Mouse (Mus musculus) frontal cortex, postnatal 36 days (tissue): ENCODE data around the gene Ms4a10.

Experiments
- DNase-seq, 2 experiments: peaks; one replicate each; pipeline ENCODE4 v3.0.0; 2022; ENCODE audit warnings: low spot score in 2 of 2

The Ms4a10 gene

DNA sequence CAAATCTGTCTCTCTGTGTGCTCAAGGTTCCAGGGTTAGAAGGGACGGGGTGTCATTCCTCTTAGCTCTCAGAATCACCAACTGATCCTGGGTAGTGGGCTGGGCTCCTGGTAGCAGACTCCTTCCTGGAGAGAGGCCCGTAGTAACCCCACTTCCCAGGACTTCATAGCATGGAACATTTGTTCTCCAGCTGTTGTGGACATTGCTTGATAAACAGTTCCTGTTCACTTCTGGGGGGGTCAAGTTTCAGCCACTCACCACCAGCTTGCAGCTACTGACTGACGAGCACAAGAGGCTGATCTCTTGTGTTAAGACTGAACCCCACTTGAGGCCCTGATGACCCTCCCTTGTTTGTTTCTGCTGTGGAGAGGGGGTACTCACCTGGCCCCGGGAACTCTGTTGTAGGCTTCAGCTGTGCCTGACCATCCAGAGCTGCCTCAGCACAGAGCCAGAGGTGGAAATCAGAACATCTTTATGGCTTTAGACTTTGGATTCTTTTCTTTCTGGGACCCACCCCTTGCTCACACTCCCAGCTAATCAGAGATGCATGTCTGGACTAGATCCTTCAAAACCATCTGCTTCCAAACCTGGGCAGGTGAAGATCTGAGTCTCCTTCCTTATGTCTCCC, at the start of gene Ms4a10:
Ms4a10 (minus strand) TSS at position 433 of the 628 bp plus-strand sequence.
- DNase-seq: no peak

DNA sequence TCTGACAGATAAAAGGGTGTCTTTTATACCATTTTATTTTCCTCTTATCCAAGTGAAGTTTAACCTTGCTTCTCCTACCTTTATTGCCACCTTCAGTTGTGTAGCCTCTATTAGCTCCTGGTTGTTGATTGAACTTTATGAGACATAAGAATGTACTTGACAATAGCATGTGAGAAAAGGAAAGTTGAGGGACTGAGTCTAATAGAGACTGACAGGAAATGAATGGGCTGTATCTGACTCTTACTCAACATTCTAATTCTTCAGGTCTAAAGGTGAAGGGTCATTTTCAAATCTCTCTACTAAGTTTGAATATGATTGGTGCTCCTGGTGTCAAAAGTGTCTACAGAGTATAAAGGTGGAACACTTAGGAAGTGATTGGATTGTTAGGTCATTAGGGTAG, 47.9 kb upstream of the Ms4a10 start:
- DNase-seq: no peak

DNA sequence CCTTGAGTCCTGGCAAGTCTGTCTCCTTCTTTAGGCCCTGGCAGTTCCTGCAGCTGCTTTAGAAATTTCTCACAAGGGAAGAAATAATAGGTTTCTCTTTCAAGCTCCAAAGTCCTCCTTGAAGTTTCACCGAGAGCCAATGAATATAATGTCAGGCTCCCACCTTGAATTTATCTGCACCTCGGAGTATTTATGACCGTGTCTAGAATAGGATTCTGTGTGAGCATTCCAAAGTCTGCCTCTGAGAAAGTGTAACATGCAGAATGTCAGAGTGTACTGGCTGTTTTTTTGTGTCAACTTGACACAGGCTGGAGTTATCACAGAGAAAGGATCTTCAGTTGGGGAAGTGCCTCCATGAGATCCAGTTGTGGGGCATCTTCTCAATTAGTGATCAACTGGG, 43.4 kb upstream of the Ms4a10 start, which contains the start of gene Ms4a18:
Ms4a18 (minus strand) TSS at position 141 of the 400 bp plus-strand sequence.
- DNase-seq: no peak

DNA sequence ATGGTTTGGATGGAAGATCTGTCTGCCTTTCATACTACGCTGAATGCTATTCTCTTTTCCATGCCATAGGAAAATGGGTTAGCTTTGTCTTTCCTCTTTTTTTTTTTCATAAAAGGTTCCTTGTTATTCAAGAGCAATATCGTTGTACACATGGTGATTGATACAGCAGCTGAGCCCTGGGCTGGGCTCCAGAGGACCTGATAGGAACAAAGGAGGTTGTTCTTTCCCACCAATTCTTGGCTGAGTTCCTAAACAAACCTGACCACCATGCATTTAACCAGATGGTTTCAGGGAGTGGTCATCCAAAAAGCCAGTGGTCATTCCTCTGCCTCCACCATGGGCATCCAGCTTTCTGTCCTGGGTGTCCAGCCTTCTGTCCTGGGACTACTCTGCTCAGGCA, 42.8 kb upstream of the Ms4a10 start:
- no peak for DNase-seq

DNA sequence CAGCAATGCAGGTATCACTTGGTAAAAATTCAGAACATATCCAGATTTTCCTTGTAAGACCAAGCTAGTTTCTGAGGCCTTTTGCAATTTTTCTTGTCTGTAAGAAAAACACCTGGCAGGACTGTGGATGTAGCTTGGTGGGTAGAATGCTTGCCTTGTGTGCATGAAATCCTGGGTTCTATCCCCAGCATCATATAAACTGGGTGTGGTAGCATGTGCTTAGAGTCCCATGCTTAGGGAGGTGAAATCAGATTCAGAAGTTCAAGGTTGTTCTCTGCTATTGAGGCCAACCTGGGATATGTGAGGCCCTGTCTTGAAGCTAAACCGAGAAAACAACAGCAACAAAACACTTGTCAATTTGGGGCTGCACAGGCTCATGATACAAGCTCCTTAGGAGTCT, 41.5 kb upstream of the Ms4a10 start:
- no peak for DNase-seq

DNA sequence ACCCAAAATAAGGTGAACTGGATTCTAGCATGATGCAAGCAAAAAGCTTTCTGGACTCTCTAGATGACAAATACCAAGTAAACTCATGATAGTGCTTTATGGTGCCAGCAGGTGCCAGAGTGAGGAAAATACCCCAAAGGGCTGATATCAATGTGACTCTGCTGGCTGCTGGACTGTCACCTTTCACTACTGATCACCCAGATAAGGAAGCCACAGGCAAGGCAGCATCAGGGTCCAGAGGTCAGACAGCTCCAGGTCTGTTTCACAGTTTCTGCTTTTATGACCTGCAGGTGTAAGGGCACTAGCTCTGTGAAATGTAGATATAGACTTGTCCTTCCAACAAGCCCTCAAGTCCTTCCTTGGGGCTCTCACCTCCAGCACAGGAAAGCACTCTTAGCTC, 41.0 kb upstream of the Ms4a10 start:
- DNase-seq: no peak

DNA sequence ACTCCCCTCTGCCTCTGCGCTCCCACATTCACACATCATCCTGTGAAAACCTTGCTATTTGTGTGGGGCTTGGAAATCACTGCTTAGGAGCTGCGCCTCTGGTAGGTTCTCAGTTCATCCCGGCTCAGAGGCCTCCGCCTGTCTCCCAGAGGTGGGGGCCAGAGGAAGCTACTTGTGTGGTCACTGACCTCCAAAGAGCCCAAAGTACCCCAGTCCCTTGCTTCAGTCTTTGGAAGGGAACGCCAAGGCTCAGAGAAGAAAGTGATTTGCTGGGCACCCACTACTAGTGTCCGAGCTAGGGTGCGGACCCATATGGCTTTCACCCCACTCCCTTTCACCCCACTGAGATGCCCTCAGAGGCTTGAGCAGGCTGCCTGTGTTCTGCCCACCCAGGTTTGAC, 18.7 kb upstream of the Ms4a10 start, which contains the start of gene Ms4a15:
Ms4a15 (minus strand) TSS at position 101 of the 400 bp plus-strand sequence.
- no peak for DNase-seq

DNA sequence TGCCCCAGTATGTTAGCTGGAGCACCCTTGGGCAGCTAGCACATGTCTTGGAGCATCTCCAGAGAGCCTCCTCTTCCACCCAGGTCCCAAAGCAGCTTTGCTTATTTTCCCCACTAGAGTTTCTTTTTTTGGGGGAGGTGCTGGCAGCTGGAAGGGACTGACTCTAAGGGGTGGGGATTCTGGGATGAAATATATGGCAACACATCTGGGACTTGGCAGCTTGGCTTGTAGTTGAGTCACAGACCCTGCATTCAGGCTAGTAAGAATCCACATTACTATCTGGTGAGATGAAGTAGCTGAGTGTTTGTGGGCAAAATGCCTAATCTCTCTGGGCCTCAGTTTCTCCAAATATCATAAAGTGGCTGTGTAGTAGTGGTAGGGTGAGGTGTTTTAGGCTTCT, 17.4 kb upstream of the Ms4a10 start:
- no peak for DNase-seq

DNA sequence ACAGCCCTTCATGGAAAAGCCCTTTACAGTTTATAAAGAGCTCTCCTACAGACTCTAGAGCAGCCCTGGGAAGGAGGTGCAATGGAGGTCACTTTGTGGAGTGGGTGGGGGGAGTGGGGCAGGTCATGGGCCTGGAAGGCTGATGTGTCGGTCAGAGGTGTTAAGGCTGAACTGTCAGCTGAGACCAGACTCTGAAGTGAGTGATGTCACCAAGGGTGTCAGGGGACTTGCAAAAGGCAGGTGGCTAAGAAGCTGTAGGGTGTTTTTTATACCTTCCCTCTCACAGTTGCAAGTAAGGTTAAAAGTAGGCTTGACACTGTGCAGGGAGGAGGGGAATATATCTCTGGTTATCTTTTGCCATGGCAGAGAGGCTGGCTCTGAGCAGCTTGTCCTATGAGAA, 16.3 kb upstream of the Ms4a10 start:
- DNase-seq: no peak

DNA sequence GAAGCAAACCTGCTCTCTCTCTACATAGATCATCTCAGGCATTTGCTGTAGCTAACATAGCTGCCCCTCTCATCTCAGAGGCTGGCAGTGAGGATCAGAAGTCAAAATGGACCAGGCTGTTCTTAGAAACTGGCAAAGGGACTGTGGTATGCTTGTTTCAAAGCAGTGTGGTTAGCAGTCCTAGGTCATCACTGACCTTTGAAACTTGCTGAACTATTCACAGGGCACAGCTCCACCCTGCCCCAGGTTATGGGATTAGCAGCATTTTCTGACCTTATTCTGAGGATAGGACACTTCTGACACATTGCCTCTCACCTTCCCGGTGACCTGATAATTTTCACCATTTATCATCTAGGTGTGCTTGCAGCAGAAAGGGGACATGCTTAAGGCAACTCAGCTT, 14.1 kb upstream of the Ms4a10 start:
- DNase-seq: no peak

DNA sequence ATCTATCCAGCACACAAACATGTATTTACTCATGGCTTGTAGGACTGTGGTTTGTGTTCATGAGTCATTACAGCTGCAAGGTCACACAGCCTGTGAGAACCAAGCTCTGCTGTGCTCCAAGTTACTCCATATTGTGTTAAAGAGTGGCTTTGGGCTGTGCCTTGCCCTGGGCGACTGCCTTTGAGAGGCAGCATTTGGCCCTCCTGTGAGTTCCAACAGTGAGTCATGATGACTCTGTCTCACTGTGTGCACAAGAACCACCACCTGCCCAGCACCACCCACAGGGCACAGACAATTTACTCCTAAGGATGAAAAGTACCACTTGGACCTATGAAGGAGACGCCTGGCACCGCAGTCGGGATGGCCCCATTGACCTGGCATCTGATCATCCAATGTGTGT, 11.4 kb upstream of the Ms4a10 start:
- DNase-seq: no peak

DNA sequence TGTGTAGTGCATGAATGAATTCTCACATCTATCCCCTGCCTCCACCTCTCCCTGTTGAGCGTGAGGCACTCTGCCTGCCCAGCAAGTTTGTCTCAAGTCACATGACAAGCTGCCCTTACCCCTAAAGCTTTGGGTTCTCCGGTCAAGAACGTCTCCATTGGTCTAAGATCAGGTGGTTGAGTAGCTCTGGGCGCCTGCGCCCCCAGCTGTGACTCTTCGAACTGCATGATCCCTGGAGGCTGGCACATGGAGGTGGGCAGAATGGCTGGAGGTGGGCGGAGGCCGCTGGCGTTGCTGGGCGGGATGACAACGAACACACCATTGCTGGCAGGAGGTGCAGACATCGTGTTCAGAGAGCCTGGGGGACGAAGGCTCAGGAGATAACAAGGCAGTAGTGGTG, 10.1 kb upstream of the Ms4a10 start:
- no peak for DNase-seq

DNA sequence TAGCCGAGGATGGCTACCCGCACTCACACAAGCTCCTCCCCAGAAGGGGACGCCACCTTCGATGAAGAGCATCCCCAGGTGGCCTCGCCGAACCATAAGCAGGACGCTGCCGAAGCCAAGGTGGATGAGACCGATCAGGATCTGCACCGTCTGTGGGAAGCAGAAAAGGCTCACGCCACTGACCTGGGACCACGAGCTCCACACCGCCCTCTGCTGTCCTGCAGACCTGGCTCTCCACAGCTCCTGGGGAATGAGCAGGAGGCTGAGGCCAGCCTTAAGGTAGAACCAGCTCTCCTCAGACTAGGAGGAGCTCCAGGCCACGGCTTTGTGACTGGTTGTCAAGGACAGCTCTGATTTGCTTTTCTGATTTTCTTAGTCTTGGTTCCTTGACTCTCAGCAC, 8.7 kb upstream of the Ms4a10 start:
- no peak for DNase-seq

DNA sequence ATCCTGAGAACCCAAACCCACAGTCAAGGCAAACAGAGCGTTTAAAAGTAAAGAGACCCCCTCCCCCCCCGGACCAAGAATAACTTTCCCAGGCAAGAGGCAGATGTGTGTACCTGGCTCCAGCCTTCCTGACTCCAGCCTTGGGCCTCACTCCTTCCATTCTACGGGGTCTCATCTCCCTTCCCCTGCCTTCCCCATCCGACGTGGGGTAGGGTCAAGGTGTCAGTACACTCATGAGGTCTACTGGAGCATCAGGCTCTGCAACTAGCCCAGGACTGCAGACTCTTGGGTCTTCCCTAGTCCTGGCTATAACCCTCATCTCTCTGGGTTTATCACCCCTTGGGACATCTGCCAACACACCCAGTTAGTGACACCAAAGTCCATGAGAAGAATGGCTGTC, 5.7 kb upstream of the Ms4a10 start:
- DNase-seq: no peak

DNA sequence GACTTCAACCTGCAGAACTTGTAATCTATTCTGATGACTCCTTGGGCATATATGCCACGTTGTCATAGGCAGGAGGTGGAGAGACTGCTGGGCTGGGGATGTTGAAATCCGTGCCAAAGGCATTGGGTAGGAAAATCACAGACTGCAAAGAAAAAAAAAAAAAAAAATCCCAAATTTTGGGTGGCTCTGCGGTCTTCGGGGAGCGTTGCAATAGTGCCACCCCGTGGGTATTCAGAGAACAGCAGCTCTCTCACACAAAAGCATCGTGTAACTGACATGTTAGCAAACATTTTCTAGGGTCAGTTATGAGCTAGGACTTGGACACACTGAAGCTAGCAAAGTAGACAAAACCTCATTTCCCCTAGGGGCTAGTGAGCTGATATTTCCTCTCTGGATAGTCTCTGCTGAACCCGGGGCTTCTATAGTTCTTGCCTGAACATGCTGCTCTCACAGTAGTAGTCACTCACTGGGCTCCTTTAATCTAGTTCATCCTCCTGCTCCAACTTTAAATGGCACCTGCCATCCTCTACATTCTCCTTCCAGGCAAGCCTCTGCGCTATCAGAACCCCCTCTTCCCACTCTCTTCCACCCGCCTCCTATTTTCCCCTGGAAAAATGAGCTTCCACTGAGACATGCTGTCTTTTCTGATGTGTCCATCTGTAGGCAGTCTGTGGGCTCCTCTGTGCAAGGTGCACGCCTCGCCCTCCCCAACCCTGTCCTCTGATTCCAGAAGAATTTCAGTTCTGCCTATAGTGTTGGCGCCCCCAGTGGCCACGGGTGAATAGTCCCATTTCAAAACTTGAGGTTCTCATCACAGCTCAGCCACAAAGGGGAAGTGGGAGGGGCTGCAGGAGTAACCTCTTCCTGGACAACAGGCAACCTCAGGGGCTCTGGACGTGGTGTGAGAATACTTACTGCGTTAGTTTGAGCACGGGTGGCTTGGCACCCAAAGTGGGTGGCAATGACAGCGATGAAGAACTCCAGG, 5.0 kb upstream of the Ms4a10 start:
- peak; percentile 63 to 70 for DNase-seq

DNA sequence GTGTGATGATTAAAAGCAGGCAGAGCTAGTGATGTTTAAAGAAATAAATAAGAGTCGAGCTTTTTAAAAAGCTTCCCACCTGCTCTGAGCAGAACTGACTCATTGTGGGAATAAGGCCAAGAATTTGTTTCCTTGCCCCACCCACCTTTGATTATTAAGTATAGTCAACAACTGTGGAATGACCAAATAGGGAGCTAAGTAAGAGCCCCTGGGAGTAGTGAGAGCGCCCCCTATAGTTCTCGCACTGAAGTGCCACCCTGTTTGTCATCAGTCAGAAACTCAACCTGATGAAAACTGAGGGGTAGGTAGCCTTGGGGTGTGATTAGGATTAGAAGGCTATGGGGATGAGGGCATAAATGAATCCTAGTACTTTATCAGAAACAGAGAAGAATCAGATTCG, 1.8 kb upstream of the Ms4a10 start:
- DNase-seq: no peak

DNA sequence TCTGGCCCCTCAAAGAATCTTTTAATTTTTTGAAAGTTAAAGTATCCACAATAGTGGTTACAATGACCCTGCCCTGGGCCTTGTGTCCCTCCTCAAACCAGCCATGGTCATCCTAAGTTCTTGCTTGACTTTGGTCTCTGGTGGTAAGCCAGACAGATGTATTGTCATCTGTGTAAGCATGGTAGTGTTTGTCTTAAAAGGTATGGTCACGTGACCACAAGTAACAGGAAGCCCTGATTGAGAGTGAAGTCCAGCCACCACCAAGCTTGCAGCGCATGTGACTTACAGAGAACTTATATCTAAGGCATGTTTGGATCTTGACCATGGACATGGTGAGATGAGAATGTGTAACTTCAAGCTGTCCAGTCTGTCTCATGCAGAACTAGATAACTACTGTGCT, 717 bp upstream of the Ms4a10 start:
- DNase-seq: no peak

DNA sequence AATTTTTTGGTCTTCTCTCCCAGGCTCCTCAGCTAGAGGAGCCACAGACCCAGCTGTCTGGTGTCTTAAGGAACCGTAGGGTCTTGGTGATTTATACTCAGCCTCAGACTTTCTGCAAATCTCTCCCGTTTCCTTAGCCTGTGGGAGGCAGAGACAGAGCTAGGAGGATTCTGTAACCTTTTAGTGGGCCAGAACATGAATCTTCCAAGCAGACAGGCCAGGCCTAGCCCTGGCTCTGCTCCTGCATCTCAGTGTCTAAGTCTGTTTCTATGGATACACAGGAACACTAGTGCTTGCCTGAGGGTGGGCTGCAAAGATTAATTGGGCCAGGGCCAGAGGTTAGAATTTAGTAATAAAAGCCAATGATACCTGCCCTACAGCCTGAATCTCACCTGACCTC, 1.3 kb downstream of the Ms4a10 start:
- no peak for DNase-seq

DNA sequence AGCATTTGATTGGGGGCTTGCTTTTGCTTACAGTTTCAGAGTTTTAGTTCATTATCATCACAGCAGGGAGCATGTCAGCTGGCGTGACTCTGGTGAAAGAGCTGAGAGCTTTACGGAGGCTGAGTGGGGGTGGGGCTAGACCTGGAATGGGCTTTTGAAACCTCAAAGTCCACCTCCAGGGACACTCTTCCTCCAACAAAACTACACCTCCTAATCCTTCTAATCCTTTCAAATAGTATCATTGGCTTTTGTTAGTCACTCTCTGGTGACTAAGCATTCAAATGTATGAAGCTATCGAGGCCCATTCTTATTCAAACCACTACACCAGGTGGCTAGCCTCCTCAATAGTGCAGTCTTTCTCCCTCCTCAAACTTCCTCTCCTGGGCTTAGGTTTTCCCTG, 1.8 kb downstream of the Ms4a10 start:
- DNase-seq: no peak

DNA sequence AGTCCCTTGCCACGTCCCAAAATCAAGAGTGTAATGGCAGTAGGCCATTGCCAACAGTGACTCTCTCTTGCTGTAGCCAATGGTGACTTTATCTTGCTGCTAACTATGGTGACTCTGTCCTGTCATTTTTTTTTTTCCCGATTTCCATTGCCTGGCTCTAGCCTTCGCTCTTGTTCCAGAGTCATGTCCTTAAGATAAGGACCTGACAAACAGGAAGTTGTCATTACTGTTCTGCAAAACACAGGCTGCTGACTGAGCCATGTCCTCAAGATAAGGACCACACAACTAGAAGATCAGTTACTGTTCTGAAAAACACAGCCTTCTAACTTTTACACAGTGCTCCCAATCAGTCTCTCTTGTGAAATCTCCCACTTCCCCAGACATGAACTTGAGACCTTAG, 4.0 kb downstream of the Ms4a10 start:
- DNase-seq: no peak

DNA sequence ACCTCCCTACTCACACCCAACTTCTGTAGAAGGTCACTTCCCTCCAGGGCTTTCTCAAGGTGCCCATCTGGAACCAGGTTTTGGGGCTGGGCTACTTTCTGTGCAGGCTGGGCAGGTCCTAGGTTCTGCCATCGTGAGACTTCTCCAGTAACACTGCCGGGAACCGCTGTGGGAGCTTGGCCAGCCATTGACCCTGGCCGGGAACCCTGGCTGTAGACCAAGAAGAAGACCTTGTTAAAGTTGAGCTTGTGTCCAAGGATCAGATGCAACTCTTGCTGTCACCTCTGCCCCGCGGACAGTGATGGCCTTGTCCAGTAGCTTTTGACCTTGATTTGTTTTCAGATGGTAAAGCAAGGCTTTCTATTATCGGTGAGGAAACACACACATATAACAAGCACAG, 5.9 kb downstream of the Ms4a10 start:
- no peak for DNase-seq

DNA sequence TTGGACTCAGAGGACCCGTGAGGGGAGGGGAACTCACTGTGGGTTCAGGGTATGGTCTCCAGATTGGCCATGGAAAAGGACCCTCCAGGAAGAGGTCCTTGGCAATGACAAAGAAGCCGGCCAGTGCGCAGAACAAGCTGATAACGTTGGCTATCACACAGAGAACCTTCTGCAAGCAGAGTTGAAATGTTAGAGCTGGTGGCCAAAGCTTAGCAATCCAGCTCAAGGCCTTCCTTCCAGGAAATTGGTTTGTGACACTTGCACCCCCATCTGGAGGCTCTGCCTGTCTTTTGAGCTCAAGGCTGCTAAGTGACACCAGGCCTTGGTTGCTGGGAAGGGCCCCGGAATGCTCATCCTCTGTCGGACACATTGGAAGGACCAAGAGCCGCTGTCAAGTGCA, 8.7 kb downstream of the Ms4a10 start:
- no peak for DNase-seq

DNA sequence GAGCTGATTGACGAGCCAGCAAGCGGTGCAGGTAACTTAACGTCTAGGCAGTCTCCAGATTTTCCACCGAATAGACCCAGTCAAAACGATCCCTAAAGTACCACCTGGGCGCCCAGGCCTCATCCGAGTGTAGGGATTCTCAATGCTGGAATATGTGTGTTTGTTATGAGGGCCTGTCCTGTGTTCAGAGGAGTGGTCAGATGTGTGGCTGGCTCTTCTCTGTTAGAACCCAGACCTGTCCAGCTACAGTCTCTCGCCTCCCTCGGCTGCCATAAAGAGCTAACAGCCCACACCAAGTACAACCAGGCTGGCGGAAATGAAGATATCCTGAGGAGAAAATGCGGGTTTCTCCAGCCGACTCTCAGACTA, 14.5 kb downstream of the Ms4a10 start:
- DNase-seq: no peak
